Mouse (Mus musculus) kidney, adult 2 months (tissue): ENCODE measurements around the gene Cdc73.
"Not testable (repeated sequence)": the region's sequence is repeated elsewhere in the genome, so short reads cannot be mapped to it uniquely, and the experiment has no call there.

Source experiments
- CTCF ChIP-seq: fragments of 200-500 bp; conservative IDR thresholded peaks from 2 replicates; pipeline ENCODE4 v1.5.1; 2011; ENCODE audit warnings: low read depth, mild to moderate bottlenecking, control low read depth, low read length, moderate library complexity, mixed read lengths; ENCODE audit not compliant: insufficient read depth, insufficient read length
- POLR2A ChIP-seq: fragments of 200-500 bp; IDR thresholded peaks from one replicate; pipeline ENCODE4 v1.6.1; 2011; ENCODE audit warnings: low read depth, low read length, control low read depth

DNA sequence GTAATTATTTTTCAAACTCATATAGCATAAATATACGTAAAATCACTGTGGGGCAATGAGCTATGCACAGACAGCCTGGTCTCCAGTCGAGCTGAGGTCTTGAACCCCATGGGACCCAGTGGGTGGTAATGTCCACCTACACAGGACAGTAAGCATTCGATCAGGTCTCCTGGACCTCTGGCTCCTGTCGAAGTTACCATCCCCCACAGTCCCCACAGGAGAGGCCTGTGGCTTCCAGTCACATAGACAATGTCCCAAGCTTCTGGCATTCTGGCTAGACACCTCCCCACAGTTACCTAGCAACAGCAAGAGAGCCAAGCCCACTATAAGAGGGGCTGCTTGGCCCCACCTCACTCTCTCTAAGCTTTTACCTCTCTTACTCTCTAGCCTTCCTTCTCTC lies 37.9 kb downstream of the Cdc73 start:
- not testable (repeated sequence) for TF ChIP-seq POLR2A, CTCF
